Mouse (Mus musculus) embryo, embryonic 9.5 days (tissue): ENCODE data around the gene Actr1a.

Source experiments
- DNase-seq: peaks from one replicate; pipeline ENCODE4 v3.0.0-alpha.2; 2017; ENCODE audit errors: extremely low spot score

Gene Actr1a

GRCm38 (mm10) chr19:46395109-46396009, at the start of gene Actr1a:
Gene Actr1a, minus strand, starts transcription at chr19:46395748.
- peak; percentile 96 for DNase-seq

- DNase-seq = peak; percentile 85
These were observed 48.7 kb upstream of the Actr1a start for GRCm38 (mm10) chr19:46444209-46444608.

- peak; percentile 39 for DNase-seq
These were observed 48.0 kb upstream of the Actr1a start for GRCm38 (mm10) chr19:46443509-46443908.

- DNase-seq = peak; percentile 54
These were observed 39.9 kb upstream of the Actr1a start for GRCm38 (mm10) chr19:46435492-46435891.

GRCm38 (mm10) chr19:46434591-46434990, 39.0 kb upstream of the Actr1a start:
- no peak for DNase-seq

GRCm38 (mm10) chr19:46434148-46434547, 38.6 kb upstream of the Actr1a start:
- no peak for DNase-seq

GRCm38 (mm10) chr19:46433712-46434111, 38.2 kb upstream of the Actr1a start:
- no peak for DNase-seq

GRCm38 (mm10) chr19:46429250-46429649, 33.7 kb upstream of the Actr1a start:
- no peak for DNase-seq

GRCm38 (mm10) chr19:46426488-46426887, 30.9 kb upstream of the Actr1a start:
- no peak for DNase-seq

GRCm38 (mm10) chr19:46425266-46425665, 29.7 kb upstream of the Actr1a start:
- no peak for DNase-seq

- DNase-seq = peak; percentile 63
These were observed 27.1 kb upstream of the Actr1a start for GRCm38 (mm10) chr19:46422384-46423338.

- DNase-seq = no peak
These were observed 24.9 kb upstream of the Actr1a start for GRCm38 (mm10) chr19:46420410-46420809.

- no peak for DNase-seq
These were observed 22.5 kb upstream of the Actr1a start for GRCm38 (mm10) chr19:46418051-46418450.

- DNase-seq = no peak
These were observed 20.7 kb upstream of the Actr1a start for GRCm38 (mm10) chr19:46416276-46416675.

- DNase-seq = no peak
These were observed 18.9 kb upstream of the Actr1a start for GRCm38 (mm10) chr19:46414486-46414885.

GRCm38 (mm10) chr19:46413969-46414368, 18.4 kb upstream of the Actr1a start:
- DNase-seq = no peak

GRCm38 (mm10) chr19:46412056-46412805, 16.7 kb upstream of the Actr1a start:
- no peak for DNase-seq

- no peak for DNase-seq
These were observed 14.0 kb upstream of the Actr1a start for GRCm38 (mm10) chr19:46409506-46409905.

- no peak for DNase-seq
These were observed 11.2 kb upstream of the Actr1a start for GRCm38 (mm10) chr19:46406592-46407386.

- DNase-seq = no peak
These were observed 8.5 kb upstream of the Actr1a start for GRCm38 (mm10) chr19:46404030-46404429.

- no peak for DNase-seq
These were observed 5.0 kb upstream of the Actr1a start for GRCm38 (mm10) chr19:46400558-46400957.
